Mouse (Mus musculus) leukemia stem cell, adult 10-12 weeks (primary cell): ENCODE data around the gene Tgm2. TPM values are rescaled to one million over a fixed set of nuclear protein-coding genes. Genes with fewer than 3 reads are reported as not detected.

Experiments
- polyA plus RNA-seq: library from polyadenylated mRNA; stranded (reverse); fragments of >175 nt; gene quantifications from 2 replicates; pipeline ENCODE4 v1.2.3, GENCODE M21; 2012; ENCODE audit warnings: low replicate concordance

The Tgm2 gene
- polyA plus RNA-seq, result 29.3 and 83.2 TPM in 2 replicates

GRCm38 (mm10) chr2:158146223-158146622 is at the start of gene Tgm2:
Gene Tgm2 (minus strand): TSS chr2:158146436.

Other genes with a start within 250 kb of the Tgm2 start
- not detected in 2 replicates for gene Vstm2l, start 231.8 kb downstream of the Tgm2 start, polyA plus RNA-seq
- 2.0 and 18.3 TPM in 2 replicates for gene Tti1, start 118.0 kb downstream of the Tgm2 start, polyA plus RNA-seq
- 44.6 and 56.7 TPM in 2 replicates for gene Rprd1b, start 117.9 kb downstream of the Tgm2 start, polyA plus RNA-seq
- not detected in 2 replicates for gene D630003M21Rik, start 82.8 kb upstream of the Tgm2 start, polyA plus RNA-seq
- not detected in 2 replicates for gene Bpi, start 111.7 kb upstream of the Tgm2 start, polyA plus RNA-seq
- 0.26 and 0.45 TPM in 2 replicates for gene Lbp, start 160.1 kb upstream of the Tgm2 start, polyA plus RNA-seq
- gene Snhg11, start 229.2 kb upstream of the Tgm2 start, polyA plus RNA-seq, result not detected in 2 replicates